Mouse (Mus musculus) midbrain, postnatal 0 days (tissue): ENCODE measurements around the gene Gm21985. TPM values are rescaled to one million over a fixed set of nuclear protein-coding genes. Genes with fewer than 3 reads are reported as not detected.

Experiments used
- ATAC-seq: fragments of 200-750 bp; cut with Nextera tagmentation; 2 replicates; pipeline ENCODE4 v1.8.0; 2017; ENCODE audit warnings: moderate number of reproducible peaks, mild to moderate bottlenecking, moderate TSS enrichment, moderate library complexity; ENCODE audit not compliant: low FRiP score
- DNase-seq: peaks from one replicate; pipeline ENCODE4 v3.0.0-alpha.2; 2015; ENCODE audit warnings: low spot score
- H3K27ac ChIP-seq: fragments of 300-500 bp; sonication (generic); 2 replicates; pipeline ENCODE4 v1.5.1; 2014; ENCODE audit warnings: low read depth, mild to moderate bottlenecking, low read length, mixed read lengths
- H3K27me3 ChIP-seq: fragments of 300-500 bp; sonication (generic); 2 replicates; pipeline ENCODE4 v1.6.1; 2014; ENCODE audit warnings: low read length, control low read depth, mixed read lengths; ENCODE audit not compliant: insufficient read depth
- H3K36me3 ChIP-seq: fragments of 300-500 bp; sonication (generic); 2 replicates; pipeline ENCODE4 v1.6.1; 2014; ENCODE audit warnings: low read length, control low read depth, mixed read lengths; ENCODE audit not compliant: insufficient read depth
- H3K4me1 ChIP-seq: fragments of 300-500 bp; sonication (generic); 2 replicates; pipeline ENCODE4 v1.6.1; 2014; ENCODE audit warnings: mild to moderate bottlenecking, control low read depth, antibody characterized with exemption, low read length, mixed read lengths; ENCODE audit not compliant: insufficient read depth
- H3K4me2 ChIP-seq: fragments of 300-500 bp; sonication (generic); 2 replicates; pipeline ENCODE4 v1.6.1; 2014; ENCODE audit warnings: low read depth, mild to moderate bottlenecking, low read length, mixed read lengths; ENCODE audit not compliant: poor library complexity, severe bottlenecking
- H3K4me3 ChIP-seq: fragments of 300-500 bp; sonication (generic); 2 replicates; pipeline ENCODE4 v1.5.1; 2014; ENCODE audit warnings: low read depth, mild to moderate bottlenecking, low read length, moderate library complexity
- H3K9ac ChIP-seq: fragments of 300-500 bp; sonication (generic); replicated peaks from 2 replicates; pipeline ENCODE4 v1.6.1; 2014; ENCODE audit warnings: mild to moderate bottlenecking, low read length, moderate library complexity, mixed read lengths; ENCODE audit not compliant: poor library complexity, severe bottlenecking
- H3K9me3 ChIP-seq: fragments of 300-500 bp; sonication (generic); 2 replicates; pipeline ENCODE4 v1.6.1; 2016; ENCODE audit warnings: low read length, control low read depth
- CTCF ChIP-seq: IDR thresholded peaks from 2 replicates; pipeline ENCODE4 v1.5.1; 2016; ENCODE audit warnings: antibody characterized with exemption, mild to moderate bottlenecking
- WGBS: fragments of 180-500 bp; shearing (Covaris S2); extraction: QIAGEN DNeasy Blood & Tissue Kit; methylation state at CpG from one replicate; pipeline ENCODE4 v1.1.7; 2014; 5-methylcytosine and 5-hydroxymethylcytosine counted together
- polyA plus RNA-seq: library from polyadenylated mRNA; unstranded; fragments of >200 nt; fragmentation: Nextera tagmentation; extraction: Ambion mirVana; gene quantifications from 2 replicates; pipeline ENCODE4 v1.2.1, GENCODE M21; 2015
- total RNA-seq: library from RNA; depleted of rRNA; stranded (reverse); fragments of >200 nt; gene quantifications from 2 replicates; pipeline ENCODE4 v1.2.3, GENCODE M21; 2014

The Gm21985 gene
- total and polyA plus RNA-seq, 2 experiments from 2014 or later = 2.3 TPM; not detected in 1

- H3K27ac ChIP-seq = no peak overlapping the region
- H3K4me2 ChIP-seq = peak overlapping the region; percentile 87
- peak overlapping the region; percentile 91 for H3K4me3 ChIP-seq
- 75% methylated on average over 8 of the region's 8 CpGs for WGBS
- H3K4me1 ChIP-seq = peaks cover 23% of the 10 kb centered on the region
- H3K36me3 ChIP-seq = no peaks in the 10 kb centered on the region
- no peaks in the 10 kb centered on the region for H3K27me3 ChIP-seq
- DNase-seq (no peak), ATAC-seq (no peak)
- no peak overlapping the region for H3K9ac ChIP-seq
- no peaks in the 10 kb centered on the region for H3K9me3 ChIP-seq
- no peak for TF ChIP-seq CTCF
Observed at GRCm38 (mm10) chr2:112267547-112268269, 1.6 kb downstream of the Gm21985 start.

GRCm38 (mm10) chr2:112270011-112270410, 3.9 kb downstream of the Gm21985 start:
- Histone ChIP-seq H3K36me3 (no peaks in the 10 kb centered on the region), H3K4me3 (no peak overlapping the region), H3K4me2 (peak overlapping the region; percentile 9; the same call in 1 of the 2 replicates), H3K27me3 (no peaks in the 10 kb centered on the region), H3K27ac (no peak overlapping the region), H3K9me3 (no peaks in the 10 kb centered on the region), H3K9ac (no peak overlapping the region), H3K4me1 (peaks cover 23% of the 10 kb centered on the region)
- TF ChIP-seq CTCF = no peak
- ATAC-seq (no peak), DNase-seq (no peak)
- 86% methylated on average over 2 of the region's 2 CpGs for WGBS

- DNase-seq (no peak), ATAC-seq (no peak)
- no peak for TF ChIP-seq CTCF
- Histone ChIP-seq H3K9me3 (no peaks in the 10 kb centered on the region), H3K9ac (no peak overlapping the region), H3K4me2 (no peak overlapping the region), H3K4me1 (peaks cover 13% of the 10 kb centered on the region; the same call in 1 of the 2 replicates), H3K4me3 (no peak overlapping the region), H3K36me3 (no peaks in the 10 kb centered on the region), H3K27ac (no peak overlapping the region), H3K27me3 (no peaks in the 10 kb centered on the region)
- 93% methylated on average over 2 of the region's 2 CpGs for WGBS
Observed at GRCm38 (mm10) chr2:112272909-112273308, 6.8 kb downstream of the Gm21985 start.

- no peaks in the 10 kb centered on the region for H3K27me3 ChIP-seq
- no peak for TF ChIP-seq CTCF
- no peak overlapping the region for H3K4me3 ChIP-seq
- no peak overlapping the region for H3K27ac ChIP-seq
- no peaks in the 10 kb centered on the region for H3K9me3 ChIP-seq
- DNase-seq = no peak
- H3K36me3 ChIP-seq = no peaks in the 10 kb centered on the region
- 88% methylated on average over 6 of the region's 6 CpGs for WGBS
- H3K9ac ChIP-seq = no peak overlapping the region
- H3K4me1 ChIP-seq = peaks cover 12% of the 10 kb centered on the region; the same call in 1 of the 2 replicates
- no peak for ATAC-seq
- H3K4me2 ChIP-seq = no peak overlapping the region
Observed at GRCm38 (mm10) chr2:112273474-112273873, 7.4 kb downstream of the Gm21985 start.

GRCm38 (mm10) chr2:112276870-112277269, 10.8 kb downstream of the Gm21985 start:
- no peak for TF ChIP-seq CTCF
- no peak overlapping the region for H3K4me2 ChIP-seq
- no peak overlapping the region for H3K27ac ChIP-seq
- ATAC-seq (no peak), DNase-seq (no peak)
- WGBS = 92% methylated on average over 3 of the region's 3 CpGs
- H3K27me3 ChIP-seq = no peaks in the 10 kb centered on the region
- no peaks in the 10 kb centered on the region for H3K9me3 ChIP-seq
- no peaks in the 10 kb centered on the region for H3K4me1 ChIP-seq
- no peak overlapping the region for H3K4me3 ChIP-seq
- H3K9ac ChIP-seq = no peak overlapping the region
- no peaks in the 10 kb centered on the region for H3K36me3 ChIP-seq

GRCm38 (mm10) chr2:112282846-112283245, 16.7 kb downstream of the Gm21985 start:
- ATAC-seq (no peak), DNase-seq (no peak)
- Histone ChIP-seq H3K9ac (no peak overlapping the region), H3K9me3 (no peaks in the 10 kb centered on the region), H3K4me3 (no peak overlapping the region), H3K4me2 (no peak overlapping the region), H3K36me3 (no peaks in the 10 kb centered on the region), H3K4me1 (peaks cover 8% of the 10 kb centered on the region; the same call in 1 of the 2 replicates), H3K27me3 (no peaks in the 10 kb centered on the region), H3K27ac (no peak overlapping the region)
- TF ChIP-seq CTCF = no peak
- 84% methylated on average over 1 of the region's 1 CpGs for WGBS
